Mouse (Mus musculus) heart, embryonic 14.5 days (tissue): ENCODE results near the gene Acad10. TPM values are rescaled to one million over a fixed set of nuclear protein-coding genes. Genes with fewer than 3 reads are reported as not detected.
"Not testable (repeated sequence)": the region's sequence is repeated elsewhere in the genome, so short reads cannot be mapped to it uniquely, and the experiment has no call there.

Experiments
- ATAC-seq: fragments of 200-750 bp; cut with Nextera tagmentation; 2 replicates; pipeline ENCODE4 v1.8.0; 2017; ENCODE audit warnings: low read depth, moderate TSS enrichment; ENCODE audit not compliant: insufficient number of reproducible peaks, insufficient read depth, low FRiP score
- H3K27ac ChIP-seq, 2 experiments: fragments of 200-500 bp in 1 of 2; fragments of 300-500 bp in 1 of 2; sonication (generic) in 1 of 2; replicated peaks in 1 of 2; 2 replicates each; pipeline ENCODE4 v1.5.1; 2012 to 2014; ENCODE audit warnings: low read depth in 2 of 2, low read length in 2 of 2, control low read depth in 1 of 2, mild to moderate bottlenecking in 1 of 2, mixed read lengths in 1 of 2; ENCODE audit not compliant: control insufficient read depth in 1 of 2, insufficient read depth in 1 of 2
- H3K27me3 ChIP-seq: fragments of 300-500 bp; sonication (generic); 2 replicates; pipeline ENCODE4 v1.6.1; 2014; ENCODE audit warnings: mild to moderate bottlenecking, low read length, control low read depth; ENCODE audit not compliant: control insufficient read depth, insufficient read depth
- H3K36me3 ChIP-seq: fragments of 300-500 bp; sonication (generic); 2 replicates; pipeline ENCODE4 v1.6.1; 2014; ENCODE audit warnings: mild to moderate bottlenecking, control low read depth, low read length, mixed read lengths; ENCODE audit not compliant: control insufficient read depth, insufficient read depth
- H3K4me1 ChIP-seq, 2 experiments: fragments of 200-500 bp in 1 of 2; fragments of 300-500 bp in 1 of 2; sonication (generic) in 1 of 2; 2 replicates each; pipeline ENCODE4 v1.6.1; 2012 to 2014; ENCODE audit warnings: low read length in 2 of 2, control low read depth in 1 of 2, mixed read lengths in 1 of 2; ENCODE audit not compliant: control insufficient read depth in 2 of 2, insufficient read depth in 2 of 2
- H3K4me2 ChIP-seq: fragments of 300-500 bp; sonication (generic); 2 replicates; pipeline ENCODE4 v1.6.1; 2014; ENCODE audit warnings: mild to moderate bottlenecking, low read length
- H3K4me3 ChIP-seq, 2 experiments: fragments of 200-500 bp in 1 of 2; fragments of 300-500 bp in 1 of 2; sonication (generic) in 1 of 2; 2 replicates each; pipeline ENCODE4 v1.5.1; 2012 to 2014; ENCODE audit warnings: low read length in 2 of 2, mild to moderate bottlenecking in 2 of 2, control low read depth in 1 of 2, low read depth in 1 of 2, moderate library complexity in 1 of 2; ENCODE audit not compliant: control insufficient read depth in 1 of 2, insufficient read depth in 1 of 2
- H3K9ac ChIP-seq: fragments of 300-500 bp; sonication (generic); 2 replicates; pipeline ENCODE4 v1.6.1; 2014; ENCODE audit warnings: mild to moderate bottlenecking, low read length
- H3K9me3 ChIP-seq: fragments of 300-500 bp; sonication (generic); 2 replicates; pipeline ENCODE4 v1.6.1; 2016; ENCODE audit warnings: low read length, control low read depth; ENCODE audit not compliant: control insufficient read depth
- WGBS: fragments of 180-500 bp; shearing (Covaris S2); extraction: QIAGEN DNeasy Blood & Tissue Kit; methylation state at CpG from one replicate; pipeline ENCODE4 v1.1.7; 2014; 5-methylcytosine and 5-hydroxymethylcytosine counted together
- polyA plus RNA-seq: library from polyadenylated mRNA; unstranded; fragments of >200 nt; fragmentation: Nextera tagmentation; extraction: Ambion mirVana; gene quantifications from 2 replicates; pipeline ENCODE4 v1.2.1, GENCODE M21; 2014

The Acad10 gene
- polyA plus RNA-seq, 1 experiment from 2014 or later: 1.1 TPM

DNA sequence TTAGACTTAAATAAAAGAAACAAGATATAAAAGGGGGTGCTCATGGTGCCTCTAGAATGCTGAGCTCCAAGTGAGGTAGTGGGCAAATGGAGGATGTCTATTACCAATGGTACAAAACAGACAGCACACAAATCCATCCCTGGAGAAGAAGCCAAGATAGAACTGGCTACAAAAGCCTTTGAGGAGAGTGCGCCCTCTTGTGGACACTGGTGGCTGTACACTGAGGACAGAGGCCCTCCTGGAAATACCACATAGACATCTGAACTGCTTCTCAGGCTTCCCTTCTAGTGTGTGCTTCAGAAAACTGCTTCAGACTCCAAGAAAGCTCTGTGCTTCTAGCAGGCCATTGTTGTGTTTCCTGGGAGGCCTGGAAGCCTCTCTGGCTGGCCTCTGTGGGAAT lies 32.4 kb downstream of the Acad10 start:
- Histone ChIP-seq H3K27ac (no peak overlapping the region), H3K4me3 (no peak overlapping the region), H3K36me3 (no peaks in the 10 kb centered on the region), H3K4me1 (no peaks in the 10 kb centered on the region), H3K9ac (no peak overlapping the region), H3K9me3 (no peaks in the 10 kb centered on the region), H3K4me2 (no peak overlapping the region), H3K27me3 (no peaks in the 10 kb centered on the region)
- WGBS: 5% methylated on average over 1 of the region's 1 CpGs
- no peak for ATAC-seq

GRCm38 (mm10) chr5:121623241-121623640 lies 37.1 kb downstream of the Acad10 start:
- no peak overlapping the region for H3K4me3 ChIP-seq
- H3K4me2 ChIP-seq: no peak overlapping the region
- no peak overlapping the region for H3K27ac ChIP-seq
- H3K36me3 ChIP-seq: no peaks in the 10 kb centered on the region
- WGBS: 86% methylated on average over 3 of the region's 3 CpGs
- ATAC-seq: no peak
- H3K9ac ChIP-seq: no peak overlapping the region
- H3K9me3 ChIP-seq: no peaks in the 10 kb centered on the region
- no peaks in the 10 kb centered on the region for H3K27me3 ChIP-seq
- peaks cover 0 to 6% of the 10 kb centered on the region in 2 experiments; a peak in 2 of 4 replicates for H3K4me1 ChIP-seq

GRCm38 (mm10) chr5:121621102-121621501 lies 39.2 kb downstream of the Acad10 start:
- no peaks in the 10 kb centered on the region for H3K27me3 ChIP-seq
- H3K9ac ChIP-seq: no peak overlapping the region
- no peak overlapping the region for H3K27ac ChIP-seq
- no peak overlapping the region for H3K4me3 ChIP-seq
- ATAC-seq: no peak
- H3K9me3 ChIP-seq: no peaks in the 10 kb centered on the region
- H3K4me2 ChIP-seq: no peak overlapping the region
- H3K36me3 ChIP-seq: no peaks in the 10 kb centered on the region
- H3K4me1 ChIP-seq: peaks cover 0 to 6% of the 10 kb centered on the region in 2 experiments; a peak in 2 of 4 replicates
- 89% methylated on average over 5 of the region's 5 CpGs for WGBS

DNA sequence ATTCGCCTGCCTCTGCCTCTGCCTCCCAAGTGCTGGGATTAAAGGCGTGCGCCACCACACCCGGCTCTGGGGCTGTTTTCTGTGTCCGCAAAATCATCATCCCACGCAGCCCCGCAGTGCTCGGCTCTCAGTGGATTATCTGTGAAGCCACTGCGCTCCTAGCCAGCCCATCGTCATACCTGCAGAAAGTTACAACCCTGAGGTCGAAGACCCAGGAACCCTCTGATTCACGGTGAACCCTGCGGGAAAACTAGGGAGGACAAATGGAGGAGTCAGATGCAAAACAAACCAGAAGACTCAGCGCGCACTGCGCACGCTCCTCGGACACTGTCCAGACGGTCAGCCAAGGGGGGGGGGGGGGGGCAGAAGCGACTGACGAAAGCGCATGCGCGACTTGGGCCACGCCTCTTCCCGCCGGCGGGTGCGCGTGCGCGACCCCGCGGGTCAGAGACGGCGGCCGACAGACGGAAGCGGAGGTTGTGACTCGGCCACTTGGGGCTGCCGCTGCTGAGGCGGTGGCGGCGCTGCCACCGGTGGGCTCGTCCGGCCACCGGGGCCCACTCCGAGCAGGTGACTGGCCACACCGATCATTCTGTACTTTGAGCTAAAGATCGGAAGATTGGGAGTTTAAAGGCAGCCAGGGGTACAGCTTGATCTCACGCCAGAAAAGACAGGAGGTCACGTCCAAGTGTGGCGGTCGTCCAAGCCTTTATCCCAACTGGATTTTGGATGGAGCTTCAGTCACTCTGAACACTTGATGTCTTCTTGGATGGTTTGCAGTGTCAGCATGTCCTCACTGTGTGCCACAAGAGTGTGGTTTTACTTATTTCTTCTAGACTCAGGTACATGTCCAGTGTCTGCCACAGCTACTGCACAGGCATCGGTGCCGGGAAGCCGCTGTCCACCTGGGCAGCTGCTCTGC lies 41.5 kb downstream of the Acad10 start, which contains the start of gene Acad12:
Gene Acad12 (minus strand): TSS at position 347 of the 922 bp plus-strand sequence.
- under 1% methylated on average over 56 of the region's 58 CpGs for WGBS
- peaks cover 0 to 6% of the 10 kb centered on the region in 2 experiments; a peak in 2 of 4 replicates for H3K4me1 ChIP-seq
- no peaks in the 10 kb centered on the region for H3K9me3 ChIP-seq
- H3K27ac ChIP-seq: peak within 1 kb of the TSS; percentile 70 to 89
- peak; percentile 79 for ATAC-seq
- H3K4me3 ChIP-seq: peak within 1 kb of the TSS; percentile 81 to 85
- peak within 1 kb of the TSS; percentile 73 for H3K4me2 ChIP-seq
- H3K36me3 ChIP-seq: no peaks in the 10 kb centered on the region
- H3K27me3 ChIP-seq: no peaks in the 10 kb centered on the region
- peak within 1 kb of the TSS; percentile 90 for H3K9ac ChIP-seq

- not testable (repeated sequence) for H3K4me3 ChIP-seq, H3K4me1 ChIP-seq, H3K4me2 ChIP-seq, H3K9ac ChIP-seq, H3K36me3 ChIP-seq, H3K27ac ChIP-seq, H3K27me3 ChIP-seq, ATAC-seq, H3K9me3 ChIP-seq
- WGBS: 68% methylated on average over 3 of the region's 3 CpGs
Measured at GRCm38 (mm10) chr5:121614921-121615320, 45.4 kb downstream of the Acad10 start.

DNA sequence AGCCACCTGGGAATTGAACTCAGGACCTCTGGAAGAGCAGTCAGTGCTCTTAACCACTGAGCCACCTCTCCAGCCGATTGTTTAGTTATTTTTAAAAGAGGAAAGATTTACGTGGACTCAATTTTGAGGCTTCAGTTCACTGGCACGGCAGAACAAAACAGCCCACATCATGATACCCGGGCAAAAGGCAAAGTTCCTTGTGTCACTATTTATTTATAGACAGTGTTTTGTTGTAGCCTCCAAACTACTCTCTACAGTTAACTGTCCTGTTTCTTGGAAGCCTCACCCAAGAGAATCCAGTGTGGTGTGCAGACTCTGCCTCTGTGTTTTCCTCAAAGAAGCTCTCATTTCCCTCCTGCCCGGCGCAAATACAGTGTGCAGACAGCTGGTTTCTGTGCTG lies 48.3 kb downstream of the Acad10 start:
- H3K9ac ChIP-seq: no peak overlapping the region
- H3K27ac ChIP-seq: no peak overlapping the region
- no peaks in the 10 kb centered on the region for H3K36me3 ChIP-seq
- H3K9me3 ChIP-seq: no peaks in the 10 kb centered on the region
- no peak for ATAC-seq
- 79% methylated on average over 6 of the region's 6 CpGs for WGBS
- H3K4me3 ChIP-seq: no peak overlapping the region
- no peaks in the 10 kb centered on the region for H3K4me1 ChIP-seq
- H3K4me2 ChIP-seq: no peak overlapping the region
- H3K27me3 ChIP-seq: no peaks in the 10 kb centered on the region

- H3K36me3 ChIP-seq, H3K9me3 ChIP-seq, H3K4me3 ChIP-seq, H3K27ac ChIP-seq, H3K4me2 ChIP-seq, H3K4me1 ChIP-seq, ATAC-seq, H3K27me3 ChIP-seq, H3K9ac ChIP-seq: not testable (repeated sequence)
- WGBS: 41% methylated on average over 8 of the region's 8 CpGs
Measured at GRCm38 (mm10) chr5:121609556-121610135, 50.7 kb downstream of the Acad10 start.
